Mouse (Mus musculus) liver, adult 2 months (tissue): Measurements from ENCODE around the gene Map9. TPM values are rescaled to one million over a fixed set of nuclear protein-coding genes. Genes with fewer than 3 reads are reported as not detected.
A peak's percentile ranks its signal among the peaks of the same experiment; 100 is the strongest.
"Not testable (repeated sequence)": the region's sequence is repeated elsewhere in the genome, so short reads cannot be mapped to it uniquely, and the experiment has no call there.

Experiments used
- DNase-seq: peaks from one replicate; pipeline ENCODE4 v3.0.0-alpha.2; 2011; ENCODE audit warnings: low read depth, low spot score; ENCODE audit errors: extremely low read depth
- H3K27ac ChIP-seq: fragments of 200-500 bp; replicated peaks from 2 replicates; pipeline ENCODE4 v1.5.1; 2012; ENCODE audit warnings: low read depth, mild to moderate bottlenecking, control low read depth, inconsistent platforms, low read length; ENCODE audit not compliant: insufficient read depth
- H3K27me3 ChIP-seq: fragments of 200-500 bp; 2 replicates; pipeline ENCODE4 v1.6.1; 2012; ENCODE audit warnings: mild to moderate bottlenecking, moderate library complexity, low read length, inconsistent platforms; ENCODE audit not compliant: control insufficient read depth, insufficient read depth
- H3K36me3 ChIP-seq: fragments of 200-500 bp; 2 replicates; pipeline ENCODE4 v1.6.1; 2012; ENCODE audit warnings: low read length, inconsistent platforms; ENCODE audit not compliant: control insufficient read depth, insufficient read depth
- H3K4me1 ChIP-seq: fragments of 200-500 bp; 2 replicates; pipeline ENCODE4 v1.6.1; 2011; ENCODE audit warnings: low read length; ENCODE audit not compliant: control insufficient read depth, insufficient read depth
- H3K4me3 ChIP-seq: fragments of 200-500 bp; 2 replicates; pipeline ENCODE4 v1.5.1; 2011; ENCODE audit warnings: low read depth, mild to moderate bottlenecking, control low read depth, low read length, moderate library complexity; ENCODE audit not compliant: insufficient read depth
- H3K79me2 ChIP-seq: fragments of 200-500 bp; 2 replicates; pipeline ENCODE4 v1.6.1; 2012; ENCODE audit warnings: inconsistent platforms, mild to moderate bottlenecking, low read length, moderate library complexity; ENCODE audit not compliant: control insufficient read depth, insufficient read depth
- H3K9ac ChIP-seq: fragments of 200-500 bp; 2 replicates; pipeline ENCODE4 v1.6.1; 2012; ENCODE audit warnings: low read depth, mild to moderate bottlenecking, control low read depth, inconsistent platforms, low read length
- CTCF ChIP-seq: fragments of 200-500 bp; IDR thresholded peaks from 2 replicates; pipeline ENCODE4 v1.5.1; 2011; ENCODE audit warnings: low read depth, low read length, control low read depth
- POLR2A ChIP-seq: fragments of 200-500 bp; IDR thresholded peaks from 2 replicates; pipeline ENCODE4 v1.6.1; 2011; ENCODE audit warnings: low read length, control low read depth; ENCODE audit not compliant: insufficient read depth; ENCODE audit errors: extremely low read depth
- WGBS: fragments of 180-500 bp; shearing (Covaris S2); methylation state at CpG from one replicate; pipeline ENCODE4 v1.1.7; 2018; 5-methylcytosine and 5-hydroxymethylcytosine counted together
- polyA plus RNA-seq: library from polyadenylated mRNA; depleted of rRNA; stranded (reverse); fragments of >200 nt; gene quantifications from 2 replicates; pipeline ENCODE4 v1.2.3, GENCODE M21; 2012; rRNA removed
- total RNA-seq: library from RNA; depleted of rRNA; stranded (reverse); fragments of >200 nt; gene quantifications from 2 replicates; pipeline ENCODE4 v1.2.3, GENCODE M21; 2014; rRNA removed

Gene Map9
- total and polyA plus RNA-seq, 2 experiments: 0.04 to 0.28 TPM

GRCm38 (mm10) chr3:82412397-82412796 is 54.6 kb downstream of the Map9 start:
- TF ChIP-seq POLR2A (no peak), CTCF (no peak)
- peak; percentile 9 for DNase-seq
- H3K36me3 ChIP-seq: no peaks in the 10 kb centered on the region
- no peaks in the 10 kb centered on the region for H3K4me1 ChIP-seq
- no peak overlapping the region for H3K27ac ChIP-seq
- H3K27me3 ChIP-seq: no peaks in the 10 kb centered on the region
- H3K79me2 ChIP-seq: no peaks in the 10 kb centered on the region
- H3K4me3 ChIP-seq: no peak overlapping the region
- H3K9ac ChIP-seq: no peak overlapping the region

- Histone ChIP-seq H3K9ac (no peak overlapping the region), H3K4me1 (no peaks in the 10 kb centered on the region), H3K79me2 (no peaks in the 10 kb centered on the region; the same call in 1 of the 2 replicates), H3K4me3 (no peak overlapping the region), H3K36me3 (no peaks in the 10 kb centered on the region), H3K27ac (no peak overlapping the region), H3K27me3 (no peaks in the 10 kb centered on the region)
- DNase-seq: no peak
- TF ChIP-seq CTCF: no peak
- TF ChIP-seq POLR2A: no peak
- WGBS: 87% methylated on average over 3 of the region's 3 CpGs
These were observed 60.1 kb downstream of the Map9 start for GRCm38 (mm10) chr3:82417958-82418357.

- no peak overlapping the region for H3K27ac ChIP-seq
- no peak overlapping the region for H3K9ac ChIP-seq
- WGBS: 89% methylated on average over 8 of the region's 8 CpGs
- TF ChIP-seq POLR2A: no peak
- TF ChIP-seq CTCF: no peak
- no peaks in the 10 kb centered on the region for H3K79me2 ChIP-seq
- DNase-seq: no peak
- no peaks in the 10 kb centered on the region for H3K36me3 ChIP-seq
- no peak overlapping the region for H3K4me3 ChIP-seq
- no peaks in the 10 kb centered on the region for H3K27me3 ChIP-seq
- no peaks in the 10 kb centered on the region for H3K4me1 ChIP-seq
These were observed 77.5 kb downstream of the Map9 start for GRCm38 (mm10) chr3:82435351-82435750.

DNA sequence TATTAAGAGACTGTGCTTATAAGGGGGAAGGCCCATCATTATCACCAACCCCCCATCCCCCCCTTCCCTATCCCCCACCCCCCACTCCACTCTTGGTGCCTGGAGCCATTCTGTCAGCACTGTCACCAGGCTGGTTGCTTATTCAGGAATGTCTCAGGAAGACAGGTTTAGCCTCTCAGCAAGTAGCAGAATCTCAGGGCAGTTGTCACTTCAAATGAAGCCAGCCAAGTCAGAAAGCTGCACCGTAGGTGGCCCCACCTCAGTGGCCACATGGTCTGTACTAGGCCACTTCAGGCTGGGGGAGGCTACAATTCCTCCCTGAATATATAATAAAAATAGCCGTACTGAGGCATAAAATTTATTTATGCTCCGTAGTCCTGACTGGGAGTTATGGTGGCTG is 83.1 kb downstream of the Map9 start:
- Histone ChIP-seq H3K27me3 (no peaks in the 10 kb centered on the region), H3K79me2 (no peaks in the 10 kb centered on the region), H3K4me1 (no peaks in the 10 kb centered on the region), H3K27ac (no peak overlapping the region), H3K36me3 (no peaks in the 10 kb centered on the region), H3K4me3 (no peak overlapping the region), H3K9ac (no peak overlapping the region)
- no peak for TF ChIP-seq POLR2A
- no peak for TF ChIP-seq CTCF
- WGBS: 70% methylated on average over 3 of the region's 3 CpGs
- DNase-seq: no peak

DNA sequence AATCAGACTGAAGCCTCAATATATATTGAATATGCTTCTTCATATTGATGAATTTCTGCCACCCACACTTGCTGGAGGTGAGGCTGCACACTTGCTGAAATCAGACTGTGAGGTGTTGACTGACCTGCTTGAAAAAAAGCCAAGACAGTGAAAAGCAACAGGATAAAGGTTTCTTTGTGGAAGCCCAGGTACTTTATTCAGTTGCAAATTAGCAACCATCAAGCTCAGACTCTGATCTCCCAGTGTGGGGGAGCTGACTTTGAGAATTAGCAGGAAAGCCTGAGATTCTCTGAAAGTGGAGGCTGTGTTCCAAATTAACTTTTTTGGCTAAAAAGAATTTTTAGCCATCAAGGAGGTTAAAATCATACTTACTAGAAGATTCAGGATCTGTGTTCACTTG is 83.8 kb downstream of the Map9 start:
- not testable (repeated sequence) for H3K9ac ChIP-seq, H3K4me1 ChIP-seq, H3K4me3 ChIP-seq, H3K27me3 ChIP-seq, DNase-seq, H3K79me2 ChIP-seq, H3K36me3 ChIP-seq, H3K27ac ChIP-seq

Other genes with a start within 250 kb of the Map9 start
- gene Gucy1a1, start 212.3 kb upstream of the Map9 start, total RNA-seq: 4.6 and 5.9 TPM in 2 replicates
- gene Gucy1a1, start 212.3 kb upstream of the Map9 start, polyA plus RNA-seq: 1.4 and 2.7 TPM in 2 replicates
- gene Npy2r, start 190.0 kb downstream of the Map9 start, total RNA-seq: 0.07 TPM in 1 of 2 replicates, not detected in the other
- gene Npy2r, start 190.0 kb downstream of the Map9 start, polyA plus RNA-seq: not detected in 2 replicates